Mouse (Mus musculus): ENCODE measurements around the gene 1700012B07Rik.

1700012B07Rik gene

DNA sequence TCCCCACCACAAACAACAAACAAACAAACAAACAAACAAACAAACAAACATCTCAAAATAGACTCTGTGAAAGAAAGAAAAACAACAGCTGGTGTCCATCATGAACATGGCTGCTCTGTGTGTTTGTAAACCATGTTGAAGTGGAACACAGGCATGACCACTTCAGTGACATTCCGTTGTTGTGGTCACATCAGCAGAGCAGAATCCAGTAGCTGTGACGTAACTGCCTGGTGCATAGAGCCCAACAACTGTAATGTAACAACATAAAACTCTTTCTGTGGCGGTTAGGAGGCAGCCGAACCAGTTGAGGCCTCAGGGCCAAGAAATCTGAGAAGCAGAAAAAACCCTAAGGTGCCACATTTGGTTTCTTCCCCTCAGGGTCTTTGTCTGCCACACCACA, 17.8 kb upstream of the 1700012B07Rik start:
- no peak for DNase-seq

- DNase-seq: no peak
Observed at GRCm38 (mm10) chr11:109844466-109844865, 16.6 kb upstream of the 1700012B07Rik start.

DNA sequence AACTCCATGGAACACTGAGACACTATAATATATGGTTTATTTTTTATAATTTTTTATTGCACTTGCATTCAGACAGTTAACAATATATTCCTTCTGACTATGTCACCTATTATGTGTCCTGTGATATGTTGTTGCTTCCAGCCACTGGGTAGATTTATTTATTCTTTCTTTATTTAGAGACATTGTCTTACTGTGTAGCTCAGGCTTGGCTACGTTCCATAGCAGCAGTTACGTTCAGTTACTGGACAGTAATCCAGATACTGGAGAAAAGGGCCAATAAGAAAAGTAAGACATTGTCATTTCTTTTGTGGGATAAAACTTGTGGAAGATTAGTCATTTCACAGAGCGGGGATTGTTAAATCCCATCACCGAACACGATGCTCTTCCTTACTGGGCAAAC, 2.5 kb upstream of the 1700012B07Rik start:
- DNase-seq: no peak

DNA sequence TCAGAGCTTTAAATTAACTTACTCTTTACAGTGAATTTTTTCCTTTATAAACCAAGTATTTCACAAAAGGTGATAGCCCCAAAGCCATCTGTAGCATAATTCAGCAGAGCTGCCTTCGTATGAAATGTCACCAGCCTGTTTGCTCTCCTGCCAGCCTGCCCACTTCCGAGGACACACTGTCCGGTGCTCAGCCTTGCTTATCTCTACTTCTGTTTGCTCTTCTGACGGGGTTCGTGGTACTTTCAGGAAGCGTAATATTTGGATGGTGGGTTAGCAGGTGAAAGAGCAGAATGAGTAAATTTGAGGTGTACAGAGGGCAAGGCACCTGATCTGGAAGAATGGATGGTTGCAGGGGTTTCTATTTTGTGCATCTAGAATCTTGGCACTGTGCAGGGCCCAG, 5.6 kb downstream of the 1700012B07Rik start:
- DNase-seq: no peak

DNA sequence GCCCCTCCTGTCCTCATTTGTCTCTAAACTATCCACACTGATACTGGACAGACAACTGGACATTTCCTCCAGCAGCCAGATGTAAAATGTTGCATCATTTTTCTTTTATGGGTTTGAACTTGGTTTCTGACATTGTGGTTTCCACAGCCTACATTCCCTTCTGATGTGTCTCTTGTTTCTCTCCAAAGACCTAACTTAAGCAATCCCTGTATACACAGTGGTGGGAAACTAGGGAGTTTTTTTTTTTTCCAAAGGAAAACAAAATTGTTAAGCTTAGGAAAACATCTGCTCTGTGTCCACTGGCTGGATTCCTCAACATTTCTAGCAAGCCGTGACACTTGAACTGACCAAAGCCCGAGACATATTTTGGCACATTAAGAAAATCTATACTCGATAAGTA, 10.4 kb downstream of the 1700012B07Rik start:
- DNase-seq: no peak

DNA sequence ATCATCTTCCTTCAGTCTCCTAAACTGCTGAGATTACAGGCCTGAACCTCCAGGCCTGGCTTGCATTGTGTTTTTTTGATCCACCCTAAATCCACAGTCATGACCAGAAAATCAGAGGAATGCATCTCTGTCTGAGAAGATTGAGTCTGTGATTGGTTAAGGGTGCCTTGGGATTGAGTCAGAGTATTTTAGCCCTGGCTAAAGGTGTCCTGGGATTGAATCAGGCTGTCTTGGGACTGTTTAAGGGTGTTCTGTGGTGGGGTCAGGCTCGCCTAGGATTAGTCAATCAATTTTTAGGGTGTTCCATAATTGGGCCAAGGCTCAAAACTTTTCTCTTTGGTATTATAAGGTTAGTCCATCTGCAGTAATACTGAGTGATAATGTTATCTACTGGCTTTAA, 10.9 kb downstream of the 1700012B07Rik start:
- no peak for DNase-seq

- DNase-seq: no peak
Observed at GRCm38 (mm10) chr11:109811721-109812120, 16.1 kb downstream of the 1700012B07Rik start.

- no peak for DNase-seq
Observed at GRCm38 (mm10) chr11:109809175-109809855, 18.5 kb downstream of the 1700012B07Rik start.

GRCm38 (mm10) chr11:109801515-109801914, 26.3 kb downstream of the 1700012B07Rik start:
- DNase-seq: no peak

DNA sequence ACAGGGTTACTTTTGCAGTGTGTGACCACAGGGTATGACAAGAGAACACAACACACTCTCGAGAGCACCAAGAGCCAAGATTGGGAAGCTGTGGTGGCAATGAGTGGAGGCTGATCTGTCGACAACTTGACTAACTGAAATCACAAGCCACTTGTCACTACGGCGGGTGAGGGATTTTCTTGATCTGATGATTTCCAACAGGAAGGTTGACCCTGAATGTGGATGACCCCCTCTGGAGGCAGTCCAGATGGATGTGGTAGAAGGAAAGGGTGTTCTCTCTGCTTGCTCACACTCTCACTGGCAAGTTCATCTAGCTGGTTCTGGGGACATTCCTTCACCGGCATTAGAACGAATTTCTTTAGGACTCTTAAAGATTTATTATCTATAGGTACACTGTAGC, 30.3 kb downstream of the 1700012B07Rik start:
- no peak for DNase-seq

DNA sequence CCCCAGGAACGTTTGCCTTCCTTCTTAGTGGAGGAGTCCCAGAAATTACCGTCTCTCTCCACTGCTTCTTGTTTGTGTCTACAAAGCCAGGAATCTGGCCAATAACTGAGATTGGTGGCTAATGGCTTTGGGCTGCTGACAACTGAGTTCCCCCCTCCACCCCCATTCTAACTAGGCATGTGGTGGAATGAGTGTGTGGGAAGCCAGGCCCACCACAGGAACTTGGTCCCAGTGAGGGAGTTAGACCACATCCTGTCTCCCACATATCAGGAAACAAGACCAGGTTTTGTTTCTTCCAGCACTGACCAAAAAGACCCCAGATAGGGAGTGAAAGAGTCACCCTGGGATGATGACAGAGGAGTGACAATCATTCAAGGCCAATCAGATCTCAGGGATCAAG, 32.3 kb downstream of the 1700012B07Rik start:
- no peak for DNase-seq

DNA sequence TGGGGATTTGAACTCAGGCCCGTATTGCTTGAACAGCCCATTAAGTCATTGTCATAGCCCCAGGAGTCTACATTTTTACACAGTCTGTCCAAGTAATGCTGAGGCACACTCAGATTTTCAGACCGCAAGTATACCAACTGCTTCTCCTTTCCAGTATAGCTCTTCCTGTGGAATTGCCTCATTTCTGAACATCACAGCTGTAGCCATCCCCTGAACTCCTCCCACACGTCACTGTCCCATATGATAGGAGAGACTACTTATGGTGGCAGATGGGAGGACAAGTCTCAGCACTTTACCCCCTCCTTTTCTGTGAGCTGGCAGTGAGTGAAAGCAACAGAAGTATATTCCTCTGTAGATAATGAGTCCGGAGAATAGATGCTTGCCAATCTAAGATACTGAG, 34.3 kb downstream of the 1700012B07Rik start:
- no peak for DNase-seq

DNA sequence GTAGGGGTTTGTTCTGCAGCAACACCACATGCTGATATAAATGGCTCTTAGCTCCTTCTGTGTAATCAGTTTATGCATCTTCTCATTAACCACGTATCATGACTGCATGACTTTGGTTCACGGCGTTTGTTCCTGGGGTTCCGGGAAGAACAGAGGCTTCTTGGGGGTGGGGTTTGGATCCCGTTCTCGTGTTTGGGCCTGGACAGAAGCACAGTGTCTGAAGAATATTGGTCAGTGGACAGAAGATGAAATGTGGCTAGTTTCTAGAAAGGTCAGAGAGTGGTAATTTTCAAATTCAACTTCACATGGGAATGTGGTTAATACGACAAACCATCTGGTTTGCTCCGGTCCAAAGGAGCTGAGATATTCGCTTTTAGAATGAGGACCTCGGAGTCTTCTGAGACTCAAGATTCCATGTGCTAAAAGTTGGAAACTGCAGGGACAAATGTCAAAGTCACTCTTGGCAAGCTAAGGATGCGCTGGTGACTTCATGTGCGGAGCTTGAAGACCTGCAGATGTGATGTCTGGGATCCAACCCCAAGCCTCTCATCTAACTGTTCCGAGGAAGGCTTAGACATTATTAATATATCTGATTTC, 35.3 kb downstream of the 1700012B07Rik start:
- DNase-seq: no peak

DNA sequence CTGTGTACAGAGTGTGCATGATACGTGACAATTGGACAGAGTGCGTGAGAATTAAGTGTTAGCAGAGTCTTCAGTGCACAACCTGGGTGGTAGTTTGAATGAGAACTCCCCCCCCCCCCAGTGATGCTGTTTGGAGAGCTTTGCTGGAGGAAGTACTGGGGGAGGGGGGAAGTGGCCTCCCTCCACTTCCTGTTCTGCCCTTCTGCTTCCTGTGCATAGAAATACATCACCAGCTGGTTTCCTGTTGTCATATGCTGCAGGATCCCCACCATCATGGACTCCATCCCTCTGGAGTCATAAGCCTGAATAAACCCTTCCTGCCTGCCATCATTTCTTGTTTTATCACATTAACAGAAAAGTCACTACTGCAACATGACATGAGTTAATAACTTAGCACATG, 35.9 kb downstream of the 1700012B07Rik start:
- no peak for DNase-seq

GRCm38 (mm10) chr11:109790221-109790620, 37.6 kb downstream of the 1700012B07Rik start:
- DNase-seq: no peak

GRCm38 (mm10) chr11:109785392-109785791, 42.5 kb downstream of the 1700012B07Rik start:
- DNase-seq: no peak

GRCm38 (mm10) chr11:109771381-109771780, 56.5 kb downstream of the 1700012B07Rik start:
- no peak for DNase-seq

GRCm38 (mm10) chr11:109770185-109770584, 57.7 kb downstream of the 1700012B07Rik start:
- no peak for DNase-seq

GRCm38 (mm10) chr11:109769091-109769490, 58.8 kb downstream of the 1700012B07Rik start:
- DNase-seq: no peak

GRCm38 (mm10) chr11:109760063-109760462, 67.8 kb downstream of the 1700012B07Rik start:
- DNase-seq: no peak

GRCm38 (mm10) chr11:109758616-109759215, 69.1 kb downstream of the 1700012B07Rik start:
- no peak for DNase-seq

GRCm38 (mm10) chr11:109754105-109754602, 73.7 kb downstream of the 1700012B07Rik start:
- no peak for DNase-seq

- no peak for DNase-seq
Observed at GRCm38 (mm10) chr11:109751636-109752603, 75.9 kb downstream of the 1700012B07Rik start.
